Mouse (Mus musculus): ENCODE results near the gene Atg4d.

DNA sequence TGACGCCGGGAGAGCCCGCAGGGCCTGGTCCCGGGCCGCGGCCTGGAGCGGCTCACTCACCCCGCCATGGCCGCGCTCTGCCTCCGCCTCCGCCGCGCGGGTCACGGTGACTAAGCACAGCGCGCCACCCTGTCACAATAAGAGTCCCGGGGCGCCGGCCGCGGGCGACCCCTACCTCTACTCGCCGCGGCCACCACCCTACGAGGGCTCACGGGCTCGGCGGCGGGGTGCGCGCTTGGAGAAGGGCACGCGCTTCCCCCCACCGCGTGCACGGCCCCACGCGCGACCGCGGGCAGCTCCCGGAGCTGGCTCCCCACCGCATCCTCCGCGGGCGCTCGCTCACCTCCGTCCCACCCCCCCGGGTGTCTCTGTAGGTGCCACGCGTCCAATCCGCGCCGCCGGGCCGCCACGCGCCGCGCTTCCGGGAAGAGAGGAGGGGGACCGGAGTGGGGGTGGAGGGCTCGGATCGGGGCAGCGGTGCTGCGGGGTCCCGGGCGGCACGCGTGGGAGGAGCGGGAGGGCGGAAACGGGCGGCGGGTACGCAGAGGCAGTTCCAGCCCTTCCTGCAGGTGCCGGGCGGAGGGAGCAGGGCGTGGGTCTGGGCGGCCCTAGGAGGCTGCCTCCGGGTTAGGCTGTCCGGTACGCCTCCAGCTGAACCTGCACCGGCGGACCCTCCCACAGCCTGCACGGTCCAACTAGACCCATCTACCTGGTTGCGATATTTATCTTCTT is 26.2 kb upstream of the Atg4d start, which contains the start of gene Keap1:
- TF ChIP-seq CTCF (IDR thresholded peaks at IDR 0.05; ENCODE audit: low read depth) (peak; percentile 12; the same call in 1 of the 2 replicates), EP300 (optimal IDR thresholded peaks at IDR 0.05) (no peak)
